In the genomic region with DNA sequence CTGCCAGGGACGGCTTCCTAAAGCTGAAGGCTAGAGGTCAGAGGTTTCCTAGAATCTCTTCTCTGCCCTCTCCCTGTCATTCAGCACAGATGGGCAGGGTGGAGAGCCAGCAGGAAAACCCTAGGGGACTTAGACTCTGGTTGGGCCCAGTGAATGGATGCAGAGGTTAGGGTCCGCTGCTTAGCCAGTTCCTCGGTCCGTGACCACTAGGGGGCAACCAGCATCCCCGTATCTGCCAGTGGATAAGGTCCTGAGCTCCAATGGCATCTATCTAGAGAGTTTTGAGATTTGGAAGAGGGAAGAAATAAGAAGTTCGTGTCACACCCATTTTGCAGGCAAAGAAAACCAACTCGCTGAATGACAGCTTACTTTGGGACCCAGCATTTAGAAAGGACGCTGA, we compare ENCODE assay signal across 8 mouse cellular contexts.
DNase-seq lines count a peak whose midpoint lies in the region; ATAC-seq and TF ChIP-seq lines count a peak whose summit lies in the region.

No protein-coding gene starts in this region.

- no peak overlapping the region for H3K27ac ChIP-seq in intestine, embryonic 14.5 days (ENCODE audit: low read depth)
- H3K27ac ChIP-seq in intestine, embryonic 15.5 days, result no peak overlapping the region
- H3K27ac ChIP-seq in olfactory bulb, adult 2 months (ENCODE audit: insufficient read depth, low read depth, low read length), result no peak overlapping the region

- 26% methylated on average over 8 of the region's 8 CpGs for WGBS in intestine, embryonic 14.5 days
- 16% methylated on average over 8 of the region's 8 CpGs for whole genome bisulfite sequencing in intestine, embryonic 15.5 days
- WGBS in olfactory bulb, adult 2 months, result 33% methylated on average over 8 of the region's 8 CpGs

- TF ChIP-seq CTCF in olfactory bulb, adult 2 months (IDR thresholded peaks at IDR 0.05; ENCODE audit: insufficient read depth, low read depth, low read length), result peak; percentile 40

- peak; percentile 70 for DNase-seq in intestine, embryonic 14.5 days (ENCODE audit: low spot score)
- DNase-seq in WW6 (ENCODE audit: low read depth, low spot score), result peak; percentile 26
- peak; percentile 55 to 80 for DNase-seq in cerebellum, postnatal 25 days
- DNase-seq in heart, postnatal 4 days, result peak; percentile 79
- peak; percentile 81 for DNase-seq in left cerebral cortex, postnatal 4 days

- no peak for TF ChIP-seq POLR2A in olfactory bulb, adult 2 months (IDR thresholded peaks at IDR 0.05; ENCODE audit: insufficient read depth, low read depth, low read length)

- no peak overlapping the region for H3K4me2 ChIP-seq in intestine, embryonic 14.5 days (ENCODE audit: low read length)
- H3K4me2 ChIP-seq in intestine, embryonic 15.5 days (replicated peaks), result no peak overlapping the region

- no peaks in the 10 kb centered on the region for H3K36me3 ChIP-seq in intestine, embryonic 14.5 days (ENCODE audit: control insufficient read depth, insufficient read depth, low read length)
- no peaks in the 10 kb centered on the region for H3K36me3 ChIP-seq in intestine, embryonic 15.5 days

- H3K27me3 ChIP-seq in intestine, embryonic 14.5 days (replicated peaks; ENCODE audit: control insufficient read depth, insufficient read depth, low read length), result no peaks in the 10 kb centered on the region
- H3K27me3 ChIP-seq in intestine, embryonic 15.5 days (replicated peaks), result no peaks in the 10 kb centered on the region

- no peaks in the 10 kb centered on the region for H3K9me3 ChIP-seq in intestine, embryonic 14.5 days (ENCODE audit: control insufficient read depth, low read length)
- H3K9me3 ChIP-seq in intestine, embryonic 15.5 days, result no peaks in the 10 kb centered on the region

- H3K9ac ChIP-seq in intestine, embryonic 14.5 days (ENCODE audit: low read length), result no peak overlapping the region
- no peak overlapping the region for H3K9ac ChIP-seq in intestine, embryonic 15.5 days

- intact Hi-C loops in left cerebral cortex, postnatal 4 days (cut with DNase I), result no loop called here

- no peak overlapping the region for H3K4me3 ChIP-seq in intestine, embryonic 14.5 days (ENCODE audit: low read depth, low read length)
- no peak overlapping the region for H3K4me3 ChIP-seq in intestine, embryonic 15.5 days (replicated peaks)
- no peak overlapping the region for H3K4me3 ChIP-seq in olfactory bulb, adult 2 months (ENCODE audit: insufficient read depth, low read depth, low read length)

- ATAC-seq in intestine, embryonic 14.5 days (replicated peaks; ENCODE audit: low FRiP score, low TSS enrichment, low read depth), result no peak
- no peak for ATAC-seq in intestine, embryonic 15.5 days
- ATAC-seq in activated CD4-positive, CD25-positive, alpha-beta regulatory T cell, adult 4 months, result no peak

- no peaks in the 10 kb centered on the region for H3K4me1 ChIP-seq in intestine, embryonic 14.5 days (replicated peaks; ENCODE audit: control insufficient read depth, insufficient read depth, low read length)
- no peaks in the 10 kb centered on the region for H3K4me1 ChIP-seq in intestine, embryonic 15.5 days (replicated peaks)
- no peaks in the 10 kb centered on the region for H3K4me1 ChIP-seq in olfactory bulb, adult 2 months (ENCODE audit: control insufficient read depth, insufficient read depth, low read length)

Comparison
In these comparisons a context has a peak if more than half of its experiments do, and no peak if none do; other contexts are left out.
1. DNase-seq: peak in every context shown above with its lines; median percentile 81 in left cerebral cortex, postnatal 4 days; 79 in heart, postnatal 4 days; 70 in intestine, embryonic 14.5 days; 68 in cerebellum, postnatal 25 days; 26 in WW6.